Mouse (Mus musculus) ovary, postnatal 10 days (tissue): ENCODE results near the gene Rnf144a.
"Not testable (repeated sequence)": the region's sequence is repeated elsewhere in the genome, so short reads cannot be mapped to it uniquely, and the experiment has no call there.

ENCODE experiments used
- DNase-seq: peaks from one replicate; pipeline ENCODE4 v3.0.0; 2022; ENCODE audit warnings: low spot score

Gene Rnf144a

DNA sequence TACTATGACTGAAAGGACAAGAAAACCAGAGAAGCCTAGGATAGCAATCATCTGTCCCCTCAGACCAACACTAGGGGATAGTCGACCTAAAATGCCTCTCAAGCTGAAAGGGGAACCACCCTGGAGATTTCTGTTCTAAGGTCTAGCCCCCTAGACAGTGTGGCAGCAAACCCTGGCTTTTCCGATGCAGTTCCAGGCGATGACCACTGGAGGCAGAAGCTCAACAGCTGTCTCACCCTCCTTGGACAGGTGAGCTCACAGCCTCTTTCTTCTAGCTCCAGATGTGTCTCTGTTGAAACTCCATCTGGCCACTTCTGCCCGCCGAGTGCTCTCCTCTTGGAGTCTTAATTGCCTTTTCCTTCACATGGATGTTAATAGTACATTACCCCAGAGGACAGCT lies 100.1 kb downstream of the Rnf144a start:
- DNase-seq = no peak

DNA sequence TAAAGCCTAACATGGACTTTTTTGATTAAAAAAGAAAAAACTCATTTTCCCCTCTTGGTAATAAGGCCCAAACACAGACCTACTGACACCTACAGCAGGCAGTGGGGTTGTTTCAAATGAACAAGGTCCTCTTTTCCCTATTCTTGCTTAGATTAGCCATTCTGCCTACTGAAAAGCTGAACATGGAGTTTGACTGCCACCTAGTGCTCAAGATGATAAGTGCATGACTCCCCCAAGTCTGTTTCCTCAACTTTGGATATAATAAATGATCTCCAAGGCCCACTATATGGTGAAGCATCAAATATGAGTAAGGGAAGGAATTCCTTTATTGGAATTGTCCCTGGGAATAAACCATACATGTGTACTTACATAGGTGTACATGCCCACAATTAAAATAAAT lies 103.5 kb downstream of the Rnf144a start:
- peak; percentile 21 for DNase-seq

DNA sequence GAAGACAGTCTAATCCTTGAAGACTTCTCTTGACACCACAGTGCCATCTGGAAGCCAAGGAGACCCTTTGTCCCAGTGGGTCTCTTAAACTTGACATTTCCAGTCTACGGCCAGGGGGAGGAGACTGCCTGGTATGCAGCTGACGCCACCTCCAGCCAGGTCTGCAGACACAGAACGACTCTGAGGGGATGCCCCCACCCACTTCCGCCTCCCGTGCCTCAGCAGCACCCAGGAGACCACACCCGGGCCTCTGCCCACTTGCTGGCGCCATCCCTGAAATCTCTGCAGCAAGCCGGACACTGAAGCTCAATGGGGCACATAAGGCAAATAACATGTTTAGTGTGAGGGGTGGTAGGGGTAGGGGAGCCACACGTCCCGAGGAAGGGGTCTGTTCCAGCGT lies 104.8 kb downstream of the Rnf144a start:
- no peak for DNase-seq

DNA sequence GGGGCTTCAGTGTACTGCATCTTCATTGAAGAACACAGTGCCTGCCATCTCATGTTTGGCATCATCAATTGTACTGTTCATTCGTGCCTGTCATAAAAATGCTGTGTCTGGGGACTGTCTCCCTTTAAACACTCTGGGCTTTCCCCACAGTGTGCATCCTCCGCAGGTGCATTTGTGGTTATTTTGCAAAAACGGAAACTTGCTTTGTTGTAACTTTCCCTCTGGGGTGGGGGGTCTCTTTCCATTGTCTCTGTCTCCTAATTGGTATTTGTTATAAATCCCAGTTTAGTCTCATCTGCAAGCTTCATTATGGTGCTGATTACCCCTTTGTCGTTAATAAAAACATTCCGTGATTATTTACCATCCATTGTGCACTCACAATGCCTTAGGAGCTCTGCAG lies 112.2 kb downstream of the Rnf144a start:
- DNase-seq = no peak

DNA sequence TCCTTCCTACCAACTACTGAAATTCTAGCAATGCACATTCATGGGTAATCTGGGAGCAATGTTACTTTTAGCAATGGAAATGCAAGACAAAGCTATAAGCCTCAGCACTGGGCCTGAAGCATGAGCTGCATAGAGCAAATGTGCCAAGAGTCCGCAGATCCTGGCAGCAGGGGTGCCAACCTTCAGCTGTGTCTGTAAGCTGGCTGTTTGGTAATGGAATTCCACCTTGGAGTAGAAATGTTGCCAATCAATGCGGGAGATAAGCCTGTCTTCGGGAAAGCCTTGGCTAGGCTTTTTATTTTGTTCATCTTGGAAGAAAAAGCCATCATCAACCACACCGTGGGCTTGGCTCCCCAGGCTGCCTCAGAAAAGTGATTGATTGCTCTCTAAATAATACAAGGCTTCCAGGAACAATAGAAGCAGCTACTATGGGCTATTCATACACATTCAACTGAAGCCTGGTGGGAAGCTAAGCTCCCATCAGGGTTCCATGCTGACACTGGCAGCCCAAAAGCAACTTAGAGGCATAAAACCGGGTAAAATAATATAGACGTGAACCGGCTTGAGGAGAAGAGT lies 115.5 kb downstream of the Rnf144a start:
- DNase-seq = no peak

DNA sequence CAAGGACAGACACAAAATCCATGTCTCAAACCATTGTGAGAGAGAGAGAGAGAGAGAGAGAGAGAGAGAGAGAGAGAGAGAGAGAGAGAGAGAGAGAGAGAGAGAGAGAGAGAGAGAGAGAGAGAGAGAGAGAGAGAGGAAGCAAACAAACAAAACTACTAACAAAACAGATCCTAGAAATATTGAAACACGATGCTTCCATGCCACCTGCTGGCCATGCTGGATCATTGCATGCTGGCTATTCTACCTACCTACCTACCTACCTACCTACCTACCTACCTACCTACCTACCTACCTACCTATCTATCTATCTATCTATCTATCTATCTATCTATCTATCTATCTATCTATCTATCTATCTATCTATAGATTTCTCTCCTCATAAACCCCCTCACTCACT lies 119.1 kb downstream of the Rnf144a start:
- DNase-seq = not testable (repeated sequence)

DNA sequence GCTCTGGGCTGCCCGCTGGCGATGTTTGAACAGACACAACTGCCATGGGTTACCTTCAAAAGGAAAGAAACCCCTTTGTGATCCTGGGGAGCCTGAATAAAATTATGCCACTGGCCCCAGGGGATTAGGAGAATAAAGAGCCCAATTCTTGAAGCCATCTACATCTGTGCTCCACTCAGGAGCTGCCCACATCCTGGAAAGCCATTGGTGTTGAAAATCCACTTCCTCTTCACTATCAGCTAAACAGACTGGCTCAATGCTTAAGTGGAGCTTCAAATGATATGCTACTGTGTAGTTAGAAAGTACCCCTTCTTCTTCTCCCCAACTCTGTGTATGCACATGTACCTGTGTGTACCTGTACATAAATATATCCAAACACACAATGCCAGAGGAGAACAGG lies 125.9 kb downstream of the Rnf144a start:
- DNase-seq = no peak

DNA sequence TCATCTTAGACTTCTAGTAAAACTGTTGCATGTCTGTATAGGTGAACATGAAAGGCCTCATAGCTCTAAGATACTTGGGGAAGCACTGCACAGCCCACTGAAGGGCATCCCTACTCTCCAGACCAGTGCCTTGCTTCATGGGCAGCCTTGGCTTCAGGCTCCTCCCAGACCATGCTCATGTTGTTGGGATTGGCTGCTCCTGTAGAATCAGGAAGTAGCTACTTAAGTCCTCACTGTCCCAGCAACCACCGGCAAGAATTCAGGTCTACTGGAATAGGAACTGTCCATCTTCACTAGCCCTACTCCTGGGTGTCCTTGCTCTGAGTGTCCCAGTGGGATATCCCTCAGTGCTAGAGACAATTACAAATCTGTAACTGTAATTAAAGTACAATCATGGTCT lies 126.7 kb downstream of the Rnf144a start:
- no peak for DNase-seq

DNA sequence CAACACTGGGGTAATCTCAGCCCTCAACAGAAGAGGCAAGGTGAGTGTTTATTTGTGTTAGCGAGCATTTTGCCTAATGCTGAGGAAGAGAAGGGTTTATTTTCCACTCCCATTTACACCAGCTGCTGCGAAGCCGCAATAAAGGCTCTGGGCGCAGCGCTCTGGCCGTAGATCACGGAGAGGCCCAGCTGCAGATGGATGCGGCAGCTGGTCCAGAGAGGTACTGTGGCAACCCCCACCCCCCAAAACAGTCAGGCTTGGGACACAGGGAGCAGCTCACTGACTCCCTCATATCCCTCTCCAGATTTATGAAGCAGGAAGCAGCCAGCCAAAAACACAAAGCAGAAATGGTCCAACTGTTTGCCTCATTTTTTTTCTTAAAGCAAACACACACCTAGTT lies 129.1 kb downstream of the Rnf144a start:
- no peak for DNase-seq

DNA sequence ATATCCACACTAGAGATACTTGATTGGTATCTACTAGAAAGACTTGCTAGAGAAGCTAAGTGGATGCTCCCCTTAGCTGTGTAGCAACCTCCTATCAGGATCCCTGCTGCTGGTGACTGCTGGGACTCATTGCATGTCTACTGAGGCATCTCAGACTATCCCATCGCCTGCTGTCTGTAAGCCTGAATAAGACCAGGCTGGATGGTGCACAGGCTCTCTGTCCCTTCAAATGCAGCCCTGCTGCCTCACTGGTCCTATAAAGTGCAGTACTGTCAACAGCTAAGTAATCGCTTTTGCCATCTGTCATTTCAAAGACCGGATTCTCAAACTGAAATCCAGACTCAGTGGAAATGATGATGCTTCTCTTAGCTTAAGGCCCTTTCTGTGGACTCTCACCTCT lies 129.6 kb downstream of the Rnf144a start:
- DNase-seq = no peak

DNA sequence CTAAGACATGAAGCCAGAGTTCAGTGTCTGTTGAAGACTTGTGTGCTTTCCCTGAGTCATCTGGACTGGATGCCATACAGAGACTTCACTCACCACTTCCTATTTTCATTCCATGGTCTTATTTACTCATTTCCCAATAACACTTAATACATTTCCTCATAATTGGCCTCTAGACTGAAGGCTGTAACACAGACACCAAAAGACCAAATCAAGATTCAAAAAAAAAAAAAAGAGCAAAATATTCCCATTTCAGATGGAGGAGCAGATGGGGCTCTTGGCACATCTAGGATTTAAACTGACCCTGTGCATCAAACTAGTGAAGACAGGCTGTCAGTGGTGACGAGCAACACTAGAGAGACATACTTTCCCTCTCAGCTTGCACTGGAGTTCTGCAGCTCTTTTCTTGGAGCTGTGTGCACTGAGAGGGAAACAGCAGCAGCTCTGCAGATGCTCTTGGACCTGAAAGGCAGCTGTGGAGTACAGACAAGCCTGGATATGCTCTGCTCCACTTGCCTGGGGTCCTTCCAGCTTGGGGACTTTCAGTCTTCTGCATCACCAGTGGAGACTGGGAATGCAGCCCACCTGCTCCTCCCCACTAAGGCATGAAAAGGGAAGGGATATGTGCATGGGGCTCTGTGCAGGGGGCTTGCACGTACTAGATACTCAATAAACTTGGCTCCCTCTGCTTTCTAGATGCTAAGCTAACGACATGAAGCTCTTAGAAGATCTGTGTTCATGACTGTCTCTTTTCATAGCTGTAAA lies 134.2 kb downstream of the Rnf144a start:
- DNase-seq = no peak

DNA sequence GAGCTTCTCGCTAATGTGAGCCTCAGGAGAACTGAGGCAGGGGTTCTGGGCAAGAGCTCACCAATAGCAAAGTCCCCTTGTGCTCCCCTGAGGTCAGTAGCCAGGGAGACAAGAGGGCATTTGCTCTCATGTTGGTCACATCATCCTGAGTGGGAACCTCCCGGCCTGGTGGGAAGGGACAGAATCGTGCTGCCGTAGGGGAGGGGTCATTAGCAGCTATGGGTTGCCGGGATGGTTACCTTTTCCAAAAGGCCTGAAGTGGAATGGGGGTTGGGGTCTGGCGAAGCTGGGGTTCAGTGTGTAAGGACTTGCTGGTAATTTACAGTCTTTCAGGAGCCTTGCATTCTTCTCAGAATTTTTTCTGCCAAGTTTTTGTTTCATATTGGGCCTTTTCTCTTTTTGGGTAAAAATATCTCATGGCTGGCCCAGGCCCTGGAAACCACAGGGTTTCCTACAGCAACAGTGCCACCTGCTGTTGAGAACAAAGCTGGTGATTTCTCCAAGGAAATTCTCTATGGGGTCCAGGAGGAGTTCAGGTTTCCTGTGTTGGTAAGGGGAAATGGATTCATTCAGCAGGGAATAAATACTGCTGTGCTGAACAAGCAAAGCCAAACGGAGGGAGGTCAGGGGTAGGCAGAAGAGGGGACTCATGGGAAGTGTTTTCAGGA lies 137.9 kb downstream of the Rnf144a start:
- DNase-seq = peak; percentile 17

DNA sequence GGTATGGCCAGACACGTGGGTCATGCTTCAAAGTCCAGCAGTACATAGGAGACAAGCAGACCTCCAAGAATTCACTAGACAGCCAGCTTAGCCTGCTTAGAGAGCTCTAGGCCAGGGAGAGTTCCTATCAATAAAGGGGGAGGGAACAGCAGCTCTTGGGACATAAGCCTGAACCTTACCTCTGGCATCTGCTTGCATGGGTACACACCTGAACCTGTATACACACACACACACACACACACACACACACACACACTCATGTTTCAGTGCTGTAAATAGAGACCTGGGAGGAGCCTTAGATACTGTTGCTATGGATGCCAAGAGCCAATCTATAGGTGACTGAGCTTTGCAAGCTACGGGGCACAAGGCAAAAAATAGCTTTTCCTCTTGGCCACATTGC lies 138.5 kb downstream of the Rnf144a start:
- DNase-seq = no peak
